Mouse (Mus musculus): ENCODE measurements around the gene Map3k6. TPM values are rescaled to one million over a fixed set of nuclear protein-coding genes. Genes with fewer than 3 reads are reported as not detected.

The Map3k6 gene
- polyA plus RNA-seq, 1 experiment, result 27.9 TPM

DNA sequence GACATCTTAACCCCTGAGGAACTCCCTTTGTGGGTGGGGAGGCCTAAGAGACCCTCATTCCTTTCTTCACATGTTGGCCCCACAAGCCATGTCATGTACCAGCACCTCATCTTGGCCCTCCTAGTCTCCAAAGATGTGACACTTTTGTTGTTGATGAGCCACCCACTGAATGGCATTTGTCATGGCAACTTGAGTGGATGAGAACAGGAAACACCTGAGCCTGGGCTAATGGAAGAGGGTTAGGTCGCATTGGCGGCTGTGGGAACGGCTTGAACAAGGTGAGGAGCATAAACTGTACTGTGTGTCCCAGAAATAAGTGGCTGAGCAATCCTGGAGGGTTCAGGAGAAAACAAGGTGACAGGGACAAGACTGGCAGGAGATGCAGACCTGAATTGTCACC is 28.3 kb downstream of the Map3k6 start:
- no peak for TF ChIP-seq POLR2A (IDR thresholded peaks at IDR 0.05; ENCODE audit: borderline replicate concordance, extremely low read depth, low read depth, low read length)
- no peak for TF ChIP-seq CTCF (IDR thresholded peaks at IDR 0.05; ENCODE audit: insufficient read depth, low read length)
- Histone ChIP-seq H3K4me3 (replicated peaks; ENCODE audit: extremely low read depth, low read depth, low read length) (no peak overlapping the region), H3K4me1 (ENCODE audit: control insufficient read depth, insufficient read depth, low read length) (0 out of 2 replicates have a peak, but pooled peaks cover 2% of the 10 kb centered on the region)
- 88% methylated on average over 3 of the region's 3 CpGs for WGBS
- no peak for DNase-seq

DNA sequence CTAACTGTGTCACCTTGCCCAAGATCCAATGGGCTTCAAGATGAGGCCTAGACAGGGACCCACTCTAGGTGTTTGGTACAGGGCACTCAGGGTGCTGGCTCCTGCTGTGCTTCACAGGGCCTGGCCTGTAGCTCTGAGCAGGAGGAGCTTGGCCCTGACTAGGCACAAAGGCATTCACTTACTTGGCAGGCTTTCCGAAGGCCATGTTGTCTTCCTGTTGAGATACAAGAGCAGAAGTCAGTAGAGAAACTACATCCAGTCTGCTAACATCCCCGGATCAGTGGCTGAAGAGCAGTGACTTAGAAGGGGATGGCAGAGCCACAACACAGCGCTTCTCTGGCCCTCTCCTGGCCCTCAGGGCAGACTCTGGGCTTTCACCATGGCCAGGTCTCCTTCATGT is 29.0 kb downstream of the Map3k6 start:
- Histone ChIP-seq H3K4me3 (replicated peaks; ENCODE audit: extremely low read depth, low read depth, low read length) (no peak overlapping the region), H3K4me1 (ENCODE audit: control insufficient read depth, insufficient read depth, low read length) (0 out of 2 replicates have a peak, but pooled peaks cover 2% of the 10 kb centered on the region)
- 60% methylated on average over 3 of the region's 3 CpGs for WGBS
- TF ChIP-seq CTCF (IDR thresholded peaks at IDR 0.05; ENCODE audit: insufficient read depth, low read length) (no peak), POLR2A (IDR thresholded peaks at IDR 0.05; ENCODE audit: borderline replicate concordance, extremely low read depth, low read depth, low read length) (no peak)
- no peak for DNase-seq

DNA sequence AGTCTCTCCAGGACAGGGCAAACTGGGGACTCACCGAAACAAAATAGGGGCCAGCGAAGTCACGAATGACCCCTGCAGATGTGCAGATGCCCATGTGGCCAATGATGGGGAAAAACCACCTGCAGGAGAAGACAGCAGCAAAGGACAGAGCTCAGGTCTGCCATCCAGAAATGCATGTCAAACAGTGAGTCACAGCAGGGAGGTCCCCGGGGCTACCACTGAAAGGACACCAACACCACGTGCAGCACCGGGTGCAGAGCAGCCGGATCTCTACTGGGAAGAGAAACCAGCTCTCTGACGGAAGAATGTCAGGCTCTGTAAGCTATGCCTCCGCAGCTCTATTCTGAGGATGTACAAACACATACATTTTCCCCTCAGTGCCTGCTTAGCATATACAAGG is 30.3 kb downstream of the Map3k6 start:
- DNase-seq, result no peak
- 0 out of 2 replicates have a peak, but pooled peaks cover 2% of the 10 kb centered on the region for H3K4me1 ChIP-seq (ENCODE audit: control insufficient read depth, insufficient read depth, low read length)
- no peak overlapping the region for H3K4me3 ChIP-seq (replicated peaks; ENCODE audit: extremely low read depth, low read depth, low read length)
- TF ChIP-seq CTCF (IDR thresholded peaks at IDR 0.05; ENCODE audit: insufficient read depth, low read length) (no peak), POLR2A (IDR thresholded peaks at IDR 0.05; ENCODE audit: borderline replicate concordance, extremely low read depth, low read depth, low read length) (no peak)
- WGBS, result 78% methylated on average over 9 of the region's 9 CpGs

DNA sequence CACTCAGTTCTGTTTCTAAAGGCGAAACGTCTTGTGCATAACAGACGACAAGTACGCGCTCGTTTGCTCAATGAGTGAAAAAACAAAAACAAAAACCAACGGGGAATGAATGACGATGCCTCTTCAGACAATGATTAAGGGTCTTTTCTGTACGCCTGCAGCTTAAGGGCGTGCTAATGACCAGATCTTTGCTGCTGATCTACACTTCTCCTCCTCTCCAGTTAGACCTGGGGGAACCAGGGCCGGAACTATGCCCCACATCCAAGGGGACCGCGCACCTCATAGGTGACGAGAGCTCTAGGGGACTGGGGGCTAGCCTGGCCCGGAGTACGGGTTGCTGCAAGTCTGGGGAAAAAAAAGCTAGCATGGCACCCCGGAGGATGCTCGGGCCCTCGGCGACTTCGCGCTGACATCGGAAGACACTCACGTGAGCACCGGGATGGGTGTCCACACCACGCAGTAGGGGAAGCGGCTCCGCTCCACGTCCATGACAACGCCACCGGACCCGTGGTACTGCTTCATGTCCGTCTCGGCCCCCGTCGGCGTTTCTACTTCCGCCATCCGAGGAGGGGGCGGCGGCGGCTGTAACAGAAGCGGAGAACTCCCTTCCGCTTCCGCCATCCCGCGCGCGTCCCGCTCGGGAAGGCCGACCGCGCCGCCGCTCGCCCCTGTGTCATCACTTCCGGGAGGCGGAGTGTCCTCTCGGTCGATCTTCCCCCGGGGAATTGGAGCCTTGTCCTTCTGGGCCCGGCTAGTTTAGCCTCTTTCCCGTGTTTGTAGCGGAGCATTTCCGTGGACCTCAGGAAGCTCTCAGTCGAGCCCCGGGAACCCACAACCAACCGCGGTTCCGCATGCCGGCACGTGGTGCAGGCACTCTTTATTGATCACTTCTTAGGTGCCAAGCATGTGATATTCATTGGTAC is 36.7 kb downstream of the Map3k6 start, which contains the start of gene Tmem222:
Gene Tmem222, minus strand, starts transcription at position 689 of the 923 bp plus-strand sequence.
- under 1% methylated on average over 73 of the region's 73 CpGs for WGBS
- Histone ChIP-seq H3K4me3 (replicated peaks; ENCODE audit: extremely low read depth, low read depth, low read length) (peak within 1 kb of the TSS; percentile 97), H3K4me1 (ENCODE audit: control insufficient read depth, insufficient read depth, low read length) (peaks cover 11% of the 10 kb centered on the region)
- peak; percentile 97 for DNase-seq
- TF ChIP-seq POLR2A (IDR thresholded peaks at IDR 0.05; ENCODE audit: borderline replicate concordance, extremely low read depth, low read depth, low read length), result peak; percentile 68; the same call in 1 of the 2 replicates
- TF ChIP-seq CTCF (IDR thresholded peaks at IDR 0.05; ENCODE audit: insufficient read depth, low read length), result no peak

DNA sequence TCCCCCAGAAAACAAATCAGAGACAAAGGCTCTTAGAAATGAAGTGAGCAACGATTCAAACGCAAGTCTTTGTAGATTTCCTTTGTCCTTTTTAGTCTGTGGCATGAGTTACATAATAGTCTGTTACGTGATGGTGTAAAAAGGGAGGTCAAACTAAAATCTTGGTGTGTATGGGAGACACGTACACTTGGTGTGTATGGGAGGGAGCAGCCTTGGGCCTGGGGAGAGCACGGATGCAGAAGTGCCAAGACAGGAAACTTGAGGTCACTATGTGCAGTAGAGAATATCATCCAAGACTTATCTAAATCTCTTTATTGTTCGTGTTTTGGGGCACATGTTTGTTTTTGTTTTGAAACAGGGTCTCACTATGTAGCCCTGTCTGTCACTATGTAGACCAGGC is 37.4 kb downstream of the Map3k6 start:
- 7% methylated on average over 6 of the region's 6 CpGs for WGBS
- TF ChIP-seq POLR2A (IDR thresholded peaks at IDR 0.05; ENCODE audit: borderline replicate concordance, extremely low read depth, low read depth, low read length) (no peak), CTCF (IDR thresholded peaks at IDR 0.05; ENCODE audit: insufficient read depth, low read length) (no peak)
- Histone ChIP-seq H3K4me3 (replicated peaks; ENCODE audit: extremely low read depth, low read depth, low read length) (peak overlapping the region; percentile 97), H3K4me1 (ENCODE audit: control insufficient read depth, insufficient read depth, low read length) (peaks cover 11% of the 10 kb centered on the region)
- DNase-seq, result no peak

DNA sequence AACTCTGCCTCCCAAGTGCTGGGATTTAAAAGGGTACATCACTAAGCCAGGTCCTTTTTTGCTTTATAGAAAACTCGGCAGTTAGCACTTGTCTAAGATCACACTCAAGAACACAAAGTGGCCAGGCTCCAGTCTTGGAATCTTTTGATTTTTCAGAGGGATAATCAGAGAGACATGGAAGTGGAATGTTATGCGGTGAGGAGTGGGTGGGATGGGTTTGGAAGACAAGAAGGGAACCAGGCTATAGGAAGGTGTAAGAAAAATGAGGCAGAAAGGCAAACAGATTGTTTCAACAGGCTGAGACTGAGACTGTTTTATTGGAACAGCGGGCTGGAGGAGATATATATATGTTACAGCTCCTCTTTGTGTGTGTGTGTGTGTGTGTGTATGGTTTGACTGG is 37.9 kb downstream of the Map3k6 start:
- H3K4me1 ChIP-seq (ENCODE audit: control insufficient read depth, insufficient read depth, low read length), result peaks cover 11% of the 10 kb centered on the region
- H3K4me3 ChIP-seq (replicated peaks; ENCODE audit: extremely low read depth, low read depth, low read length), result no peak overlapping the region
- TF ChIP-seq CTCF (IDR thresholded peaks at IDR 0.05; ENCODE audit: insufficient read depth, low read length), result no peak
- TF ChIP-seq POLR2A (IDR thresholded peaks at IDR 0.05; ENCODE audit: borderline replicate concordance, extremely low read depth, low read depth, low read length), result no peak
- DNase-seq, result no peak
- WGBS, result 71% methylated on average over 3 of the region's 3 CpGs

DNA sequence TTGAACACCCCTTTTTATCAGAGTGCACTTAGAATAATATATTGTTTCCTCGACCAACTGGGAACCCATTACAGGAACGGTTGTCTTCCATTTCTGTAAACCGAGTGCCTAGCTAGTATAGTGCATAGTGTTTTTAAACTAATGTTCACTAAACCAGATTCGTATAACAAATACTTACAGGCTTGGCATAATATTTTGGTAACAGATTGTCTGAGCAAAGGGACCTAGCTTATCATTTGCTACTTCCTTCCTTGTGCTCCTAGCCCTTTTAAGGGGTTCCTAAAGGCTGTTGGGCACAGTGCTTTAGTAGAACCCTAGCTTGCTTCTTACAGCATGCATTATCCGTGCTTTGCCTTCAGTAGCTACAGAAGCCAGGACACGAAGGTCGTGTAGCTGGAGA is 40.9 kb downstream of the Map3k6 start:
- TF ChIP-seq POLR2A (IDR thresholded peaks at IDR 0.05; ENCODE audit: borderline replicate concordance, extremely low read depth, low read depth, low read length) (no peak), CTCF (IDR thresholded peaks at IDR 0.05; ENCODE audit: insufficient read depth, low read length) (no peak)
- Histone ChIP-seq H3K4me3 (replicated peaks; ENCODE audit: extremely low read depth, low read depth, low read length) (no peak overlapping the region), H3K4me1 (ENCODE audit: control insufficient read depth, insufficient read depth, low read length) (peaks cover 10% of the 10 kb centered on the region)
- DNase-seq, result no peak
- 24% methylated on average over 7 of the region's 7 CpGs for WGBS

DNA sequence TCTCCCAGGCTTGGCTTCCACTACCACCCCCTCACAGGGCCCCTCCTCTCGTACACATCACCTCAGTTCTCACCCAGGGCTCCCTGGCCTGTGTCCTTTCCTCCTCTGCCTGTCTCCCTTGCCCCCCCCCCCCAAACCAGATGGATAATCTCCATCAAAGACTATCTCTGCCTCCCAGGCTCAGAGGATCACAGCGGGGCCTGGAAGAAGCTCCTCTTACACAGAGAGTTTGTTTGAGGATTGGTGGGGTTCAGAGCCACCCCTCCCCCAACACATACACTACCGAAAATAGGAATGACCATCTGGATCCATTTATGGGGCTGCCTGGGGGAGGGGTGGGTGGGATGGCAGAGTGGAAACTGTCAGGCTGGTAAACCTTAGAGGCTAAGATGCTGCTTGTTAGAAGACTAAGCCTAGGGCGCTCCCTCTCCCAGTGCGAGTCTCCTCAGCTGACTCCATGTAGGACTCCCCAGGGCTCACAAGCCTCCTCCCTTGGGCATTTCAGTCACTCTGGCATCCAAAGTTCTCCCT is 41.4 kb downstream of the Map3k6 start:
- no peak for DNase-seq
- 39% methylated on average over 5 of the region's 5 CpGs for WGBS
- peaks cover 5% of the 10 kb centered on the region; the same call in 1 of the 2 replicates for H3K4me1 ChIP-seq (ENCODE audit: control insufficient read depth, insufficient read depth, low read length)
- H3K4me3 ChIP-seq (replicated peaks; ENCODE audit: extremely low read depth, low read depth, low read length), result no peak overlapping the region
- TF ChIP-seq CTCF (IDR thresholded peaks at IDR 0.05; ENCODE audit: insufficient read depth, low read length) (no peak), POLR2A (IDR thresholded peaks at IDR 0.05; ENCODE audit: borderline replicate concordance, extremely low read depth, low read depth, low read length) (no peak)

DNA sequence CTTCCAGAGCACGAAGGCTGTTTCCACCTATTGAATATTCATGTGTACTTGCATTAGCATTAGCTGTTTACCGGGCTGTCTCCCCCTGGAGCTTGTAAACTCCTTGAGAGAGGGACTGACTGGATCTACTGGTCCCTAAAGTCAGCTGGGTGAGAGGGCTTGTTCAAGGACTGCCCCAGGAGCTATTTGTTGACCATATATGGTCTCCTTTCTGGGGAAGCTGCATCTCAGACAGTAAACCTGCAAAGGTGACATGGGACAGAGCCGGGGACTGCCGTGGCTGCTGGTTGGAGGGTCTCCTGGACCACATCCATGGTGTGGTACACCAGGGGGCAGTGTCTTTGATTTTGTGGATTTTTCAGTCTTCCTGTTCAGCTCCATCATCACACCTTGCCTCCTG is 42.0 kb downstream of the Map3k6 start:
- no peak overlapping the region for H3K4me3 ChIP-seq (replicated peaks; ENCODE audit: extremely low read depth, low read depth, low read length)
- no peak for TF ChIP-seq POLR2A (IDR thresholded peaks at IDR 0.05; ENCODE audit: borderline replicate concordance, extremely low read depth, low read depth, low read length)
- no peak for TF ChIP-seq CTCF (IDR thresholded peaks at IDR 0.05; ENCODE audit: insufficient read depth, low read length)
- no peak for DNase-seq
- H3K4me1 ChIP-seq (ENCODE audit: control insufficient read depth, insufficient read depth, low read length), result peaks cover 5% of the 10 kb centered on the region; the same call in 1 of the 2 replicates
- WGBS, result 42% methylated on average over 4 of the region's 4 CpGs

Data from lung, adult 2 months (tissue).